Mouse (Mus musculus) induced T-regulatory cell, adult 2 months (primary cell): ENCODE measurements at regions not wholly inside any gene's neighbourhood (a gene's known extent, or its start where the extent isn't known, plus 50 kb on each side); places are given as distances from the start of the nearest gene placed in this dataset.

ENCODE experiments used
- DNase-seq: peaks from one replicate; pipeline ENCODE4 v3.0.0-alpha.2; 2012; ENCODE audit warnings: low read depth

DNA sequence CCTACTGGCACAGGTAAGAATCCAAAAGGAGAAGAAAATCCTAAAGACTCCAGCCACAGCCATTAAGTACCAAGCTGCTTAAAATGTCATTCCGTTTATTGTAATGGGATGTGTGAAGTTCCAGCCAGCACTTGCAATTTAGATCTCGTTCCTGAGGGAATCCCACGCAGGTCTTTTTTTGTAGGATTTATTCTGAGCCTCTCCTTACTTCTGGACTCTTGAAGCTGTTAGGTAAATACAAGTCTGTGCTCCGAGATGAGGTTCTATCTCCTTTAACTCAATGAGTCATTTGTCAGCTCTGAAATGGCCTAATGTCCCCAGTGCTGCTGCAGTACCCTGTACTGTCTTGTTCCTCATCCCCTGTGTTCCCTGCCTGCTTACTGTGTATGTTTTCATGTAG lies 94.9 kb upstream of the Eef1e1 start:
- DNase-seq, result no peak

DNA sequence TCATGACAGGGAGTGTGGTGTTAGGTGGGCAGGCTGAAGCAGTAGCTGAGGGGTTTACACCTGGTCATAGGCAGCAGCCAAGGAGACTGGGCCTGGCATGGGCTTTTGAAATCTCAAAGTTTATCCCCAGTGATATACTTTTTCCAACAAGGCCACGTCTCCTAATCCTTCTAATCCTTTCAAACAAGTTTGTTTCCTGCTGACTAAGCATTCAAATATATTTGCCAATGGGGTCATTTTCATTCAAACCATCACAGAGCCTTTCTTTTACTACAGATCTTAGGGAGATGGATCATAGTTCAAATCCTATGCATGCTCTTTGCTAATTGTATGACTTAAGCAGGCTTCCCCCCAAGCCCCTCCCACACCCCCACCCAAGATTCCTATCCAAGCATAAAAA lies 93.0 kb upstream of the Eef1e1 start:
- no peak for DNase-seq

DNA sequence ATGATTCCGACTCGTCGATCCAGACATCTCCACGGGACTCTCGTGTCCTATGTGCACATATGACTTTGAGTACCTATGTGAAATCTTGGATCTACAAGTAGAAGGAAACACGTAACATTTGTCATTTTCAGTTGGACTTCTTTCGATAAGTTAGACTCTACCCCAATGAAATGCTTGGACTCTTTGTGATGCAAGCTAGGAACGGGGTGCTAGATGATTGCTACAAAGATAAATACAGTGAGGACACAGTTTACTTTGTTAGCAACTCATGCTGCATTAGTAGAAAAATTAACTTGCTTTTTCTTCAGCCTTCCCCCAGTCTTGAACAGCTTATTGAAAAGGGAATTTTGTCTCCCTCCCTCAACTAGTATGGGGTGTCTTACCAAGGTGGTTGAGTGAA lies 81.2 kb upstream of the Eef1e1 start:
- DNase-seq, result no peak

DNA sequence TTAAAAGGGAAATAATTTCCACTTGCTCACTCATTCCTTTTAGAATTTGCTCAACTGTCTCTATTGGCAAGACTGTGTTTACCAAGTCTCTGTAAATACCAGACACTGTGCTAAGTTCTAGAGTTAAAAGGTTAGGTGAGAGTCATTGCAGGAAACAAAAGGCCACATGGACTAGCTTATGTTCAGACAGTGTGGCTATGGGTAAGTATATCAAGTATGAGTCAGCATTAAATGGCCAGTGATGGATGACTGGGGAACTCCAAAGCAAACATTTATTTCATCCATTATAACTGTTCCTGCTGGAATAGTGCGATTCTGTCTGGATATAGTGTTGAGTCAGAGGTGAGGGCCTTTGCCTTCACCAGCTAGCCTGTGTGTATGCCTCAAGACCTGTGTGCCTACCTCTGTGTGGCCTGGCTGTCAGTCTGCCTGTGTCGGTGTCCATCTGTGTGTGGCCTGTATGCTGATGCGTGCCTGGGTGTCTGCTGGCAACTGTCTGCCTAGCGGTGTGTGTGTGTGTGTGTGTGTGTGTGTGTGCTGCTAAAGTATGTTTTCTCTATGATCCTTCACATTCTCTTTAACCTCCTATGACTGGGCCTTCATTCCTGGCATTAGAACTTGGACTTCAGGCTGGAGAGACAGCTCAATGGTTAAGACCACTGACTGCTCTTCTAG lies 77.6 kb upstream of the Eef1e1 start:
- no peak for DNase-seq

DNA sequence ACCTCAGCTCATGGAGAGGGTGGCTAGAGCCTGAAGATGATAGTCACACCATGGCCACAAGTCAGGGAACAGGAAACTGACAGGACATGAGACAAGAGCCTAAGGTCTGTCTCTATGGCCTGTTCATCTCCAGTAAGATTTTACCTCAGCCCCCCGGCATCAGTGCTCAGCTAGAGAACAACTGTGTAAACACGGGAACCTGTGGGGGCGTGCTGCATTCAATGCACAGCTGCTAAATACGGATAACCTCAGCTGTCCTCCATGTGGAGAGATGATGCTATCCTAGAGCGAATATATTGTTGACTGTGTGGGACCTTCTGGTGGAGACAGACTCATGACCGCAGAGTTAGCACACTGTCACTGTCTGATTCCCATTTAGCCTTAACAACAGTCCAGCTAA lies 76.4 kb upstream of the Eef1e1 start:
- no peak for DNase-seq

DNA sequence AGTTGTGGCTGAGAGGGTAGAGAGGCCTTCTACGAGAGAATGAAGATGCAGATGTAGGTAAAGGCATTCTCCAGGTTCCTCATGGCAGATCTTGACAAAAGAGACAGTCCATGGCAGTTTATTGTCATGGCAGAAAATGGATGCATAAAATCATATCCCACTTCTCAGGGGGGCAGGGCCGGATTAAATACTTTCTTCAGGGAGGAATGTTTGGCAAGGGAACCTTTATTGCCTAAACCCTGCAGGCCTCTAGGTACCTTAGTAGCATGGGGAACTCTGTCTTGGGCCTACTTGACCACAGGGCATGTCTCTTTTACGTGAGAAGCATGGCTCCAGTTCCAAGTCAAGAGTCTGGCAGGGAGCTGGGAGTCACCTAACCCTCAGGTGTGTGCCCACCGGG lies 74.4 kb upstream of the Eef1e1 start:
- no peak for DNase-seq

DNA sequence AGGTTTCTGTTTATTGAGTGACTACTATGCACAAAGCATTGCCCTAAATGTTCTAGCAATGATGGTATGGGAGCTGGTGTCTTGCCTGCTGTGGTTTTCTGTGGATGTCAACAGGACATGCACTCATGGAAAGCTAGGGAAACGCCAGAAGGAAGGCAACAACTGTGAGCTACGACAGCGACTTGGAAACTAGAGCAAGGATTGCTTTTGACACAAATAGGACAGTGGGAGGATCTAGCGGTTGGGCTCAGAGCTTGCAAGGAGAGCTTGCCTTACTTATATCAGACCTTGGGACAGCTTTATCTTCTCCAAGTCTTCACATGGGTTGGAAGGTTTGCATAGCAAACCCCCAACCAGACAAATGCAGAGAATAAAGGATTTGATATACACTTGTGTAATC lies 66.6 kb upstream of the Eef1e1 start:
- no peak for DNase-seq

DNA sequence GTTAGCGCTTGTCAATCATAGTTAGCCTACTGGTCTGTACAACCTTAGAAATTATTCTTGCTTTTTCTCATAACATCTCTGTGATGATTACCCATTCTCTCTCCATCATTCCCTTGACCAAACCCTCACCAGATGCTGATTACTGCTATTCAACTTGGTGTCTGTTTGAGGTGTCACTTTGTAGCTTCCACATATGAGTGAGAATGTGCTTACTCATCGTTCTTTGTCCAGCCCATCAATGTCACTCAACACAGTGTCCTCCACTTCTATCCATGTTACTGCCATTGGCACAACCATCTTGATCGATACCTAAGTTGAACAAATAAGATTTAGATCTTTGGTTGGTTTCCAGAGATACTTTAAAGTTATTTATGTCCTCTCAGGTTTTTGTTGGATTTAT lies 62.3 kb upstream of the Eef1e1 start:
- DNase-seq, result no peak

DNA sequence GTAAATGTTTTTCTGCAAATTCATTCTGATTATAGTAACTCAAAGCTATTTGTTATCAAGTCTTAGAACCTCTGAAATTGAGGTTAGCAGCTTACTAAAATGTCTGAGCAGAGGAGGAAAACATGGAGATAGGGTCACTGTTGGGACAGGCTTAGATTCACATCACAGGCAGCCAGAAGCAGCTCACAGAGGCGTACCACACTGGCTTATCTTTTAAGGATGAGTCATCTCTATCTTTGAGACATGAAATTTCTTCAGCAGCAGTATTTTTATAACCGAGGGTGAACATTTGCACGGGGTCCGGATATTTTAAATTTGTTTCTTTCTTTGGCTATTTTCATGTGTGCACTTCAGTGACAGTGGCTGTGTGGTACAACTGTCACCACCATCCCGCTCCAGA lies 56.0 kb upstream of the Eef1e1 start:
- no peak for DNase-seq
